Mouse (Mus musculus) gastrocnemius, postnatal 10 days (tissue): ENCODE measurements at regions not wholly inside any gene's neighbourhood (a gene's known extent, or its start where the extent isn't known, plus 50 kb on each side); places are given as distances from the start of the nearest gene placed in this dataset.

Experiments
- DNase-seq: peaks from one replicate; pipeline ENCODE4 v3.0.0; 2021; ENCODE audit warnings: mixed read lengths

DNA sequence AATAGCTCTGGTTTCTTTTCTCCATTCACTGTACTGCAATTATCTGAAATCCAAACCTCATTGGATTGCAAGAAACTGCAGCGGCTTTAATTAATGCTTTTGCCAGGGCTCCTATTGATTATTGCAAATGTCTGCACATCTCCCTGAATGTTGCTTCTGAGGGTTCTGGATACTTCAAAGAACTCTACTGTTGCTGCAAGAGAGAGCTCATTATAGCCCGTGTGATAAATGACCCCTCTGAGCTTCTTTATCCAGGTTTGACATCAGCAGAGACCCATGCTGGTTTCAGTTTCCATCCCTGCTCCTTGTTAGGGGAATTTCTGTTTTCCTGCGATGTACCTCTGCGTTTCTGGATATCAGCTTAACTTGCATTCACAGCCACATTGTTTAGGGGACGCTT is 78.4 kb upstream of the Nav3 start:
- DNase-seq = no peak

DNA sequence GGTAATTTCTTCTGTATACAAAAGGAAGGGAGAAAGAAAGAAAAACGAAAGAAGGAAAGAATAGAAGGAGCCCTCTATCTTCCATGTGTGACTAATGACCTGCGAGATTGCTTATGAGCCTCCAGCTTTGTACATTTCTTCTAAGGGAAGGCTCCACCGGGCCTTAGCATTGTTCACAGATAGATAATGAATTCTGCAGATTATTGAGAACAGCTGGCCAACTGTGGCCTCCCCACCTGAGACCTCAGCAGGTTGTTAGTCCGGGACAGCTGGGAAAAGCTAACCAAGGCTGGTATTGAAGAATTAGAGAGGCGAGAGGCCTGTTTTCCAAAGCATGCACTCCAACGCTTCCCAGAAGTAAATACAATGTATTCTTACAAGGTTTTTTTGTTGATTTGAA is 86.7 kb upstream of the Nav3 start:
- no peak for DNase-seq

DNA sequence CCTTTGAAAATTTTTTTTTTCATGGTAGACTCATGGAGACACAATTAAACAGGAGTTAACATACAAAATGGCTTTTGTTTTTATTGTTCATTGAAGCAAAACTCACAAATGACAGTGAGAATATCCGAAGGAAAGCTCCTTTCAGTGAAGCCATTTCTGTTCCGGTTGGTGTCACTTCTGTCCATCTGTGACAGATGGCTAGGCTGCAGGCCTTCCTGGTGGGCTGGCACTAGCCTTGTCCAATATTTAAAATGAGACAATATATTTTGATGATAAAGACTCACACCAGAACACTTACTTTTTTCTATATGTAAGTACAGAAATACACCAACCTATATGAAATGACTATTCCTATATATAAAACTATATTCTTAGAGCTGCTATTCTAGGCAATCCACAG is 92.4 kb upstream of the Nav3 start:
- DNase-seq = no peak

DNA sequence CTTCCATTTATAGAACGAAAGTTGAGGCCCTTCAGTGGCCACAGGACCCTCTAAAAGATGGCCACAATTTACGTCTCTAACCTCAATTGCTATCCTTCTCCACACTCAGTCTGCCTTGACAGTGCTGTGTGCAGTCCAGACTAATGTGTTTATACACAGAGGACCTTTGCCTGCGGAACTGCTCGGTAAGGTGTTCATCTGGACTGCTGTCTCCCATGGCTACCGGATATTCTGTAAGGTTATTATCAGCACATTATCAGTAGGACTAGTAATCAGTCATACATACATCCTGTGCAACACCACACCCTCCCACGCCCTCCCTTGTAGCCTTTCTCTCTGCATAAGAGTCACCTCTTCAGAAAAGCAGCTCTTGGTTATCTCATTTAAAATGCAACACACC is 98.0 kb upstream of the Nav3 start:
- DNase-seq = no peak

DNA sequence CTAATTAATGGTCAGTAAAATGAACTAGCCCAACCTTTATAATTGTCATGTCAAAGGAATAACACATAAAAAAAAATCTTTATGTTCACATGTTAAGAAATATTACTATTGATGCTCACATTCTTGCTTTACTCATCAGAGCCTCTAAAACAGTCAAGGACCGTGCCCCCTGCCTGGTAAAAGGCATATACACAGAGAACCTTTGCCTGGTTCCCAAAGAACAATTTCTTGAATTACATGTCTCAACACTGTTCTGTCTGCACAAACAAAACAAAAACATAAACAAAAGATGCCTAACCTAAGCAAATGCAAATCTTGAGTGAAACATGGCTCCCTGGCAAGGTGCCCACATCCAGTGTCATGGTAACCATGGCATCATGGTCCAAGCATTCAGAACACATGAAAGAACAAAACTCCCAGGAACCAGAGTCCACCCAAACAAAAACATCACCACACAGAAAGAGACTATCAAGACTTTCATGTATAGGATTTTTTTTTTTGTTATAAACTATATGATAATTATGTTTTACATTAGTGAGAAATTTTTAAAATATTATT is 100.4 kb upstream of the Nav3 start:
- DNase-seq = no peak

DNA sequence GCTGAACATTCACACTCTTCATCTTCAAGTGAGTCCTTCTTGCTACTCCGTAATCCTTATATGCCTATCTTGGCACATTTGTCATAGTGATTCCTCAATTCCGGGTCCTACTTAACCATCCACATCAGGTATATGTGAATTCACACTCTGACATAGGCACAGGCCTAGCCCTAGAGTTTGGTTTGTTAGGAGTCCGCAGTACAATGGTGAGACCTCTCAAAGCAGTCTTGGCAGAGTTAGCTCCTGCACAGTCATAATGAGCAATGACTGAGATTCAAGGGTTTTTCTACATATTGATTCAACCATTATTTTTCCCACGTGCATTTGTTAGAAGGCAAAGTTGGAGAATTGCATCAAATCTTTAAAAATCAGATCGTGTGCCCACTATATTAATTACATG is 107.1 kb upstream of the Nav3 start:
- no peak for DNase-seq

DNA sequence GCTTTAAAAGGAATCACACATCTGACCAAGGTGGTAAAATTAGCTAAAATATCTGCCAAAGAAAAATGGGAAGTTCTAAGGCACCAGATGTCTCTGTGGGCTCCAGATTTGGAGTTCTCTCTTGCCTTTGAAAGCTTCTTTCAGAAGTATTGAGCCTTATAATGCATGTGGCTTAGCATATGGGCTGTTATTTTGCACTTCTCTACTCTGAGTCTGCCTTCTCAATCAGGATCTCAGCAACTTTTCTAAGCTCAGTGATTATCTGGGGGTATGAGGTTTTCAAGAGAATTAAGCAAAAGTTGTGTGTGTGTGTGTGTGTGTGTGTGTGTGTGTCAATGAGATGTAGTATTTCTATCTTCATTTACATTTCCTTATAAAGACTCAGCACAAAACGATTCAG is 107.6 kb upstream of the Nav3 start:
- DNase-seq = no peak

DNA sequence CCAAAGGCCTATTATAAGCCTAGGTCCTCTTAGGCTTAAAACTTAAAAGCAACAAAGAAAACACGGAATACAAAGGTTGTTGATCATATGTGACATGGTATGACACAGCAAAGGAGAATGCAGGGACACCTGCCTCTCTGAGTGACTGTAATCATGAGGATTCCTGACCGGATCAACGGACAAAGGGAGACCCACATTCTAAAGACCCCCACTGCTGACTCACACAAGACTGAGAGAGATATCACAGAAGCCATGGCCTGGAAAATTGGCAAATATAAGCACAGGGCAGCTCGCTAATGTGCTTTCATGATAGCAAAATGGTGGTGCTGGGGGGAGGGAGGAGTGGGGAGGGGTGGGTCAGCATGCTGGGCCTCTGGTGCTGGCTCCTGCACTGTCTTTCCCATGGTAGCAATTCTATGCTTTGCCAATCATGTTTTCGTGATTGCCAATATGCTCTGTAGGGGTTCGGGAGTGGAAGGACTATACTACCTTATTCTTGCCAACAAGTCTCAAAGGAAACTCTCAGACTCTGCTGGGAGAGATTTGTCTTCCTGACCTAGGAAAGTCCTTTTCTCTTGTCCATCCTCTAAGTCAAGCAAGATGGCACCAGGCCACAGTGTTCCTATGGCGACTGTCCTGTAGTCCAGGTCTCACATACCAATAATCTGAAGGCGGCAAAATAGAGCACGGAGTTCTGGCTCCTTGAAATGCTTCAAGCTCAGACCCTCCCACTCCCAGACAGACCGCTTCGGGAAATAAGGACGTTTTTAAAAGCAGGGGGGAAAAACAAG is 110.5 kb upstream of the Nav3 start:
- DNase-seq = no peak

DNA sequence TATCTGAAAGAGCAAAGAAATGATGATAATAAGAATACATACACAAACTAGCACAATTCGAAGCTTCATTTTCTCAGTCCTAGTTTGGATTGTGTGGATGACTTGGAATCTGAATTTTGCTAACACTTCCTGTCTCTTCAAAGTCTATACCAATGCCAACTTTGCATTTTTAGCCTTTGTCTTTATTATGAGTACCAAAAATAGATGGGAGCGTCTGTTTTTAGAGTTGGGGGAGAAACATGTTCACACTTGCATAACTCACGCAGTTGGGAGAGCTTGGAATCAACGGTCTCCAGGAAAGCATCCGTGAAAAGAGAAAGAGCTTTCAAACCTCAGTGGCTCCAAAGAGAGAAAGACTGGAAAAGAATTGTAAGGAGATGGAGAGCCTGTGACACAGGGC is 114.5 kb upstream of the Nav3 start:
- no peak for DNase-seq

DNA sequence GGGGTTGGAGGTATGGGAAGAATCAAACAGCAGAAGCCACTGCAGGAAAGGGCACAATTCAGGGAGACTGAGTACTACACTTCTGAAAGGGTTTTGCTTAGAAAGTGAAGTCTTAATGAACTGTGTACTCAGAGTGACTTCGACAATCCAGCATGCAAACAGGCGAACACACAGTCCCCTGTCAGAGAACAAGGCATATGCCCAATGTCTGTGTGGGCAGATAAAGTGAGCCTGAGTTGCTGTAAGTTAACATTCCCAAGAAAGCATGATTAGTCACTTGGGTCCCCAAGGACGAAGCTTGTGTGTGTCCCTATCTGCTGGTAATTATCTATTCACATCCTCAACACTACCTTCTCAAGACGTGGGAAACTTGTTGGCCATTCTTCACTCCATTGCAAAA is 115.2 kb upstream of the Nav3 start:
- no peak for DNase-seq

DNA sequence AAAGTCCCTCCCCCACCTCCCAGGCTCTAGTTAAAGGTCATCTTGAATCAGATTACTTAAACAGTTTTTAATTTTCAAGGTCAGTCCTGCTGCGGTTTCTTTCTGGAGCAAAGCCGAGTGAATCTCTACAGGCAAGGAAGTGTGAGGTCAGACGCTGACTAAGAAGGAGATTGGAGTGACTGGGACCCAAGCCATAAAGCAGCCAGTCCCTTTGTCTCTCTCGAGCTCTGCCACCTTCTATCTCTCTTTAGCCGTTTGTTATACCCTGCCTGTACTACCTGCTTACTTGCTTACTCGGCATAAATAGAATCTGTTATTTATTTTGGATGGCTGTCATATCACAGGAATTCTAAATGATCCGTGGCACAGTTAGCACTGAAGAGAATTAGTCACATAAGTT is 117.5 kb upstream of the Nav3 start:
- no peak for DNase-seq

DNA sequence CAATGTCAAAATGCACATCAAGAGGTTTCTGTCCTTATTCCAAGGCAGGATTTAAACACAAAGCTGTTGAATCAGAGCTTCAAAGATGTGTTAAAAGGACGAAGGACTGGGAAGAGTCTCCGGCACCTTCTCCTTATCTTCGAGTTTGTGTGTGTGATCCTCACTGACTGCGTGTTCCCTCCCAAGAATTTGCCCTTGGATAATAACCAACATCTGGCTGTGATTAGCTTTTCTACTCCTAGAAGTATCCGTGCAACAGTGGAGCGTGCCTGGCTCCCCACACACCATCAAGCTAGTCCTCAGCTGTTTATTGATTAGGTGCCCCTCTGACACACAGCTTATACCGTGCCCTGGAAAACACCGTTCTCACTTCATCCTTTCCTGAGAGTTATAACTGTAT is 130.0 kb upstream of the Nav3 start:
- DNase-seq = no peak

DNA sequence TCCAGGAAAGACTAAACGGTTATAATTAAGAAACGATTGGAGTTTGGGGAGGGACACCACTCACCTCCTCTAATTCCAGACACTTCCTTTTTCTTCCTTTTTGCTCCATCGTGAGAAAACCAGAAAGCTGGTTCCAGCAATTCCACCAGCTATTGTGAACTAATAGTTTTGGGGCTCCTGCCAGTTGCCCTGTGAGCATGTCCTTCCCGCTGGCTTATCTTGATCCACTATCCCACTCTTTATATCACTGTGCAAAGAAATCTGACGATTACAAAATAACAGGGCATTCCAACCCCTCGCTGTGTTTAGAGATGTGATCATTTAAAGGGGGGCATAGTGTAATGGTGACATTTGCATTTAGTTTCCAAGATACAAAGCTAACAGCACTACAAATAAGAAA is 130.5 kb upstream of the Nav3 start:
- no peak for DNase-seq

DNA sequence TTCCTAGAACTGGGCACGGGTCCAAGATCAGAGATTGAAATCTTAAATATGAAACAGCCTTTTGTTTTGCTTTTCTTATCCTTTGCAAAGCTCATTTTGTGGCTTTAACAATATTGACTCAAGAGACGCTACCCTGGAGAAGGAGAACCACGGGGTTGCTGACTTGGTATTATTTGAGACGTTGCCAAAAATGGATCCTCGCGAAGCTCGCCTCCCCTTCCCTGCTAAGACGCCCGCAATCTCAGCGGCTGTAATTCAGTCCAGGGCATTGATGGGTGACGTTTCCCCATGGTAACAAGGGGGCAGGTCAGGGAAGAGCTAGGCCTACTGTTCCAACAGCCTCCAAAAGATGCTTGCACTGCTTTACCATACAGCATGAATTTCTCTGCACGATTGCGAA is 131.5 kb upstream of the Nav3 start:
- no peak for DNase-seq

DNA sequence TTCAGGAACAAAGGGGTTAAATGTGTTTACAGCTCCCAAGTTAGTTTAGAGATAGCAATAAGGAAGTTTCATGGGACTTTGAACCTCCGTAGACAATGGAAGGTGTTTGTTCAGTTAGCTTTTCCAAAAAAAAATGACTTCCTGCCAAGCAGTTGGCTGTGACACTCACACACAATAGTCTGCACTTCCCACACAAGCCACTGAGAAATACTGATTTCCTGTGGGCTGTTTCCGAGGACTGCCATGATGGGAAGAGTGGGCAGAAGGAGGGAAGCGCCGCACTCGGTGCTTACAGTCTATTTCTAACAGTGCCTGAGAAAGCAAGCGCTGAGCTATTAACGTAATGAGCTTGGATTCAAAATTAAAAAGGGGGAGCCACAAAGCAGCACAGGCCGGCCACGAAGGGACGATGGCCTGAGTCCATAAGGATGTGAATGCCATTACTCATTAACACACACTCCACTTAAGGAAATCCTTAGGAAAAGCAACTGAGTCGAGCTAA is 144.4 kb upstream of the Nav3 start:
- DNase-seq = no peak

DNA sequence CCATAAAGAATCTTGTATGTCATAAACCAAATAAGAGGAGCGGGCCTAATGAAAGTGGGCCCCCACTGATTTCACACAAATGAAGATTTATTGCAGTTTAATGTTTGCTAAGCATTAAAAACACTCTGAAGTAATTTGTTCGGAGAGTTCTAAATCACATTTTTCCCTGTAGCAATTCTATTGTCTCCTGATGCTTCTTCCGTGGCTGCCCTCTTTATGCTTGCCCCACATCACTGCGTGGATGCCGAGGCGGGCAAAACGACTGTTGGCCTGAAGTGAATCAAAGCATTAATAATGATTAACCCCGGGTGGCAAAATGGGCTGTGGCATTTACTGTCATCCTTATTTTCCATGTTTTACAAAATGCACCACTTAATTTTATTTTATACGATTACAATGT is 134.9 kb upstream of the E2f7 start:
- no peak for DNase-seq

DNA sequence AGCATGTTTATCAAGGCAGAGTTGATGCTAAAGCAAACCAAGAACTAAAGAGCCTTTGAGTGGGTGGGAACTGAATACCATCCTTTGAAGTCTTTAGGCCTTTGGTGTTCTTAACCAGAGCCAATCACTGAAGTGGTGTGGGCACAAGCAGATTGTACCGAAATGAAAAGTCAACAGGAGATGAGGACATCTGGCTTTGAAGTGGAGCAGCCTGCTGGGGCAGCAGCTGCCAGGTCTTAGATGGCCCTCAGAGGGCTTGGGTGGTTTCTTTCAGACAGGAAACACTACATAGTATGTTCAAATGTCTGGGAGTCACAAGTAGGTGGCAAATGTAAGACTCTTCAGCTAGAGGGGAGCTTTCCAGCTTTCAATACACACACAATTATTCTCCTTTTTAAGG is 128.2 kb upstream of the E2f7 start:
- DNase-seq = no peak

DNA sequence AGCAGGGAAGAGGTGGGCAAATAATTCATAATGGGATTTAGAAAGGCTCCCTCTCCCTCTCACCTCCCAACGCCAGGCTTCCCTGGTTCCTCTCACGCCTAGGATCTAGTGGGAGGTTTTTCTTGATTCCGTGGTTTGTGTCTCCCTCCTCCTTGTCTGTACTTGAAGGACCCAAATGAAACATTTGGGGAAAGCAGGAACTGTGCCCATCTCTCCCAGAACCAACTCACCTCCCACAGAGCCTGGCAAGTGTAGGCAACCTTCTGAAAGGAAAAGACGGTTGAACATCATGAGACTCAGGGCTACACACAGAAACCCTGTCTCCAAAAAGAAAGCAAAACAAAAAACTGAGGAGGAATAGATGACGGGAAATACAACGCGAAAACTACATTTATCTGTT is 126.0 kb upstream of the E2f7 start:
- no peak for DNase-seq

DNA sequence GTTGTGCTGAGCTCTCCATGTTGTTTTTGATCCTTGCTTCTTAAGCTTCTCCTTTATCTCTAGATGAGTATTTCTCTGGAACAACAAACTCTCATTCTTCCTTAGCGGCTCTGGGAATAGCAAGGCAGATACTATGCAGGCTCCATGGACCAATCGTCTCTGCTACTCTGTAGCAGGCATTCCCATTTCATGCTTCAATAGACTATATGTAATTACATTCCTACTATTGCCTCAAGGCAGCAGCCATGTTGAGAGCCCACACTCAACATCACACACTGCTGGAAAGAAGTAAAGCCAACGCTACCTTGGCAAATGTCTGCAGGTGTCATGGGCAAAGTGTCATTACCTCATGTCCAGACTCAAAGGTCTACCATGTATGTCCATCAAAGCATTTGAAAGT is 119.6 kb upstream of the E2f7 start:
- DNase-seq = no peak

DNA sequence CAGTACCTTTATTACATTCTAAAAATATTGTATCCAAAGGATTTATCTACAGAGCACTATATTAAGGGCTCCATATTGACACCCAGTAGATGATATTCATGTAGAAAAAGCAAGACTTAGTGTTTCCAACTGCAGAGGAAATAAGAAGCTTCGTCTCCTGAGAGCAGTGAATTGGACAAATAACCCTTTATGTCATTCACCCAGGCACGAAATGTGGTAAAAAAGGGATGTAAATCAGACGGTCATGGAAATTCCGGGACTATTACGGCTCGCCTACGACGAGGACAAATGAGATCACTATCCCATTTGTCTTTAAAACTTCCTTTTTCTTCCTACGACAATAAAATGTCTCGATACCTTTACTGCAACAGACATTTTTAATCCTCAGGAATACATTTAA is 104.8 kb upstream of the E2f7 start:
- DNase-seq = no peak

DNA sequence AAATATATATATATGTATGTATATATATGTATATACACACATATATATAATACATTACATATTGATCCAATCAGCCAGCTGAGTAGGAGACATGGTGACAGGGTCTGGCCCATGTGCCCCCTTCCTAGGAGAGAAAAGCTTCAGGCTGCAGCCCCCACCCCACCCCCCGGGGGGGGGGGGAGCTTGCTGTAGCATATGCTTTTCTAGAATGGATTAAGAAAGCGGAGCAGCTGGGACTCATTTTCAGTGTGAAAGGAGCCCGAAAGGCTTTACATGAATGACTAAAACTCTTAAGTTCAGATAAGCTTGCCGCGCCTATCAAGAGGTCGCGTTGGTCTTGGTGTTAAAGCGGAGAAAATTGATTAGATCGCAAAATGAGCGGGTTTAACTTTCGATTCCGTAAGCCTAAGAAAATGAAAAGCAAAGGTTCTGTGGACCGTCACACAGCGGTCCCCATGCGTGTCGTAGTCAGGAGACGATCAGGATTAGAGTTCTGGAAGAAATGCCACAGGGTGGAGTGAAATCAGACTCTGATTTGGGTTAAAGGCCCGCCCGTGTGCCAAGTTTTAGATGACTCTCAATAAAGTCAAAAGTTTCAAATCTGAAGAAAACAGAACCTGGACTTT is 103.1 kb upstream of the E2f7 start:
- no peak for DNase-seq

DNA sequence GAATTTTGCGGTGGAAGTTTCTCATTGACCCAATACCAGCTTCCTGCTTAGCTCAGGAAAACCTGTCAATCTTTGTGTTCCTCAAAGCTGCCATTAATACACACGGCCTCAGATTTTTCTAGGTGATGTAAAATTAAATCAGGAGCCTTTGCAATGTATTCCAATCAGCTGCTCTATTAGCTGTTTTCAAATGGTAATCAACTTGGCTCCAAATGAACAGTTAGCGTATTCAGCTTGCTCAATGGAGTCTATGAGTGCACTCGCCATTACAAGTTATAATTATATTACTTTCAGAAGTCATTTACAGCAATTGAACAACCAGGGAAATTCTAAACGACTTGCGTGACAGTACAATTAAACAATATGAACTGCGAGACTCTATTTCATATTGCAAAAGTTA is 97.6 kb upstream of the E2f7 start:
- DNase-seq = no peak

DNA sequence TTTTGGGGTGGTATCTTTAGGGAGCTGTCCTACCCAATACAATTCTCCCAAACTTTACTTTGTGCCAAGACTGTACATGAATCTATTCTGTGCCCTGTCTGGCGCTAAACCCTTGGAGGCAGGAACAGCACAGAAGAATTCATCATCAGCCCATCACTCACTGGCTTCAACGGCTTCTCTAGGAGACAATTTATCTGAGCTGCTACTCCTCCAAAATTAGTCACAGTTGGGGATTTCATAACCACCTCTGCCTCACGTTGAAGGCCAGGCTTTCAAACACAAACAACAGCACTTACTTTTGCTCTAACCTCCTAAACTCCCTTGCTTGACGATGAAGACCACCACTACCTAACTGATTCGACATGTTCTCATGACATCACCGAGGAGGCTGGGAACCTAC is 95.1 kb upstream of the E2f7 start:
- no peak for DNase-seq

DNA sequence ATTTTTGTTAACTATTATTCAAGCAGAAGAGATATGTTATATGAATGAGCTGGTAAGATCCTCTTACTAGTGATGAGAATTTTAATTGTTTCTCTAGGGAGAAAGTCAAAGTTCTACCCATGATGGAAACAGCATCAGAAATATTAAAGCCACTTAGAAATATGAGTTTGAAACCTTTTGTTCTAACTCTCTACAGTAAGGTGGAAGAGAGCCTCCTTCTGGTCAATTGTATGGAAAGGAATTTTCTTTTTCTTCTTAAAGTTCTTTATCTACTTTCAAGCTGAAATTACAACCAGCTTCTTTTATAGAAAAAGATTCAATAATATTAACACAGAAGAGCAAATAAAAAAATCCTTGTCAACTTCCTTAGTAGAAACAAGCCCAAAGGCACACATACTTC is 94.4 kb upstream of the E2f7 start:
- no peak for DNase-seq
